Mouse (Mus musculus) heart, postnatal 0 days (tissue): ENCODE measurements around the gene Sdk2. TPM values are rescaled to one million over a fixed set of nuclear protein-coding genes. Genes with fewer than 3 reads are reported as not detected.

ENCODE experiments used
- ATAC-seq: fragments of 200-750 bp; cut with Nextera tagmentation; 2 replicates; pipeline ENCODE4 v1.8.0; 2017; ENCODE audit warnings: low read depth, moderate number of reproducible peaks, moderate library complexity; ENCODE audit not compliant: insufficient read depth
- DNase-seq: peaks from one replicate; pipeline ENCODE4 v3.0.0-alpha.2; 2016; ENCODE audit warnings: low spot score
- H3K27ac ChIP-seq: fragments of 300-500 bp; sonication (generic); 2 replicates; pipeline ENCODE4 v1.5.1; 2014; ENCODE audit warnings: low read depth, mild to moderate bottlenecking
- H3K27me3 ChIP-seq: fragments of 300-500 bp; sonication (generic); 2 replicates; pipeline ENCODE4 v1.6.1; 2014; ENCODE audit warnings: low read length, mixed read lengths; ENCODE audit not compliant: control insufficient read depth, insufficient read depth
- H3K36me3 ChIP-seq: fragments of 300-500 bp; sonication (generic); replicated peaks from 2 replicates; pipeline ENCODE4 v1.6.1; 2014; ENCODE audit warnings: low read length, mixed read lengths; ENCODE audit not compliant: control insufficient read depth, insufficient read depth
- H3K4me1 ChIP-seq: fragments of 300-500 bp; sonication (generic); 2 replicates; pipeline ENCODE4 v1.6.1; 2014; ENCODE audit warnings: antibody characterized with exemption; ENCODE audit not compliant: control insufficient read depth, insufficient read depth
- H3K4me2 ChIP-seq: fragments of 300-500 bp; sonication (generic); 2 replicates; pipeline ENCODE4 v1.6.1; 2014; ENCODE audit warnings: low read depth, mild to moderate bottlenecking, low read length, moderate library complexity
- H3K4me3 ChIP-seq: fragments of 300-500 bp; sonication (generic); 2 replicates; pipeline ENCODE4 v1.5.1; 2014; ENCODE audit warnings: low read depth, low read length
- H3K9ac ChIP-seq: fragments of 300-500 bp; sonication (generic); replicated peaks from 2 replicates; pipeline ENCODE4 v1.6.1; 2014; ENCODE audit warnings: low read depth, low read length, mixed read lengths
- H3K9me3 ChIP-seq: fragments of 300-500 bp; sonication (generic); replicated peaks from 2 replicates; pipeline ENCODE4 v1.6.1; 2016; ENCODE audit warnings: low read length; ENCODE audit not compliant: control insufficient read depth
- CTCF ChIP-seq: IDR thresholded peaks from 2 replicates; pipeline ENCODE4 v1.5.1; 2016; ENCODE audit warnings: antibody characterized with exemption, control low read depth, low read depth
- EP300 ChIP-seq: IDR thresholded peaks from 2 replicates; pipeline ENCODE4 v1.6.1; 2016; ENCODE audit warnings: antibody characterized with exemption, low read depth
- WGBS: fragments of 180-500 bp; shearing (Covaris S2); extraction: QIAGEN DNeasy Blood & Tissue Kit; methylation state at CpG from one replicate; pipeline ENCODE4 v1.1.7; 2014; 5-methylcytosine and 5-hydroxymethylcytosine counted together
- polyA plus RNA-seq: library from polyadenylated mRNA; unstranded; fragments of >200 nt; fragmentation: Nextera tagmentation; extraction: Ambion mirVana; gene quantifications from 2 replicates; pipeline ENCODE4 v1.2.1, GENCODE M21; 2015
- total RNA-seq: library from RNA; depleted of rRNA; stranded (reverse); fragments of >200 nt; gene quantifications from 2 replicates; pipeline ENCODE4 v1.2.3, GENCODE M21; 2014; ENCODE audit warnings: low replicate concordance

The Sdk2 gene
- total and polyA plus RNA-seq, 2 experiments from 2014 or later = 0.27 to 1.9 TPM

DNA sequence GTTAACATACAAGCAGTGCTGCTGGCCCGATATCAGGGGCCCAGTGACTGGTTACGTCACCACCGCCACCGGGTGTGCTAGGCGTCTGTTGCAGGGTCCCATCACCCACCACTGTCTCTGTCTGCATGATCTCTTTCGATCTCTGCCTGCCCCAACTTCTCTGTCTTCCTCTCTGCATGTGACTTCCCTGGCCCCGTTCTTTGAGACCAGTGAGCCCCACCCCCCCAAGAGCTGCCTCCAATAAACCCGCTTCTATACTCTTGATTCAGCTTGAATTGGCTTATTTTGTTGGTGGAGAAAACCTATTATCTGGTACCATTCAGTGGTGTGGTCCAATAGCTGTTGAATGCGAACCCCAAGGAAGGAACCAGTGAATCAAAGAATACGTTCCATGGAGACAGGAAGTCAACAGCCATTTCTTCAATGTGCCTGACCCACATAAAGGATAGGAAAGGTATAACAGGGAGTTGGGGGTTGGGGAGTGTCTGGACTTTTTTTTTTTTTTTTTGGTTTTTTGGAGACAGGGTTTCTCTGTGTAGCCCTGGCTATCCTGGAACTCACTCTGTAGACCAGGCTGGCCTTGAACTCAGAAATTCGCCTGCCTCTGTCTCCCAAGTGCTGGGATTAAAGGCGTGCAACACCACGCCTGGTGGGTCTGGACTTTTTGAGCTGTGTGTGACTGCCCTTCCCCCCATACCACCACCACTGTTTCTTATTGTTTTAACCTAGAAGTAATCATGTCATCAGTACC lies 279.2 kb downstream of the Sdk2 start:
- WGBS = 81% methylated on average over 13 of the region's 13 CpGs
- Histone ChIP-seq H3K27me3 (no peaks in the 10 kb centered on the region), H3K4me1 (peaks cover 23% of the 10 kb centered on the region), H3K9me3 (no peaks in the 10 kb centered on the region), H3K27ac (no peak overlapping the region), H3K4me3 (no peak overlapping the region), H3K9ac (no peak overlapping the region), H3K4me2 (no peak overlapping the region), H3K36me3 (no peaks in the 10 kb centered on the region)
- no peak for ATAC-seq
- no peak for TF ChIP-seq EP300
- no peak for TF ChIP-seq CTCF
- DNase-seq = no peak

DNA sequence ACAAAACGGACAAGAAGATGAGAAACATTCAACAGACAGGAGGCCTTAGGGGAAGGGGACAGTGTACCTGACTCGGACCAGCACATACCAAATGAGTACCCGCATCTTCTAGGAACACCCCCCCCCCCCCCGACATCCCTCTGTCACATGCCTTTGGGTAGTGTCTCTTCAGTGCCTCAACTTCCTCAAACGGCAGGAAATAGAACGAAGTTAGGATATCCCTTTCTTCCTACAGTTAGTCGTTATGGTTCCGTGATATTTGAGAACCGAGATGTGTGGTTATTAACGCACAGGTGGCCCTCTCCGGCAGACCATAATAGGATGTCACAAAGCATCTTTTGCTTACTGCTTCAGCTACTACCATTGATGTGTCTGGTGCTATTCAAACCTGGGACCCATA lies 279.8 kb downstream of the Sdk2 start:
- Histone ChIP-seq H3K9ac (no peak overlapping the region), H3K4me2 (no peak overlapping the region), H3K4me3 (no peak overlapping the region), H3K9me3 (no peaks in the 10 kb centered on the region), H3K4me1 (peaks cover 23% of the 10 kb centered on the region), H3K27ac (no peak overlapping the region), H3K36me3 (no peaks in the 10 kb centered on the region), H3K27me3 (no peaks in the 10 kb centered on the region)
- DNase-seq (no peak), ATAC-seq (no peak)
- WGBS = 86% methylated on average over 11 of the region's 11 CpGs
- TF ChIP-seq EP300 (no peak), CTCF (no peak)

DNA sequence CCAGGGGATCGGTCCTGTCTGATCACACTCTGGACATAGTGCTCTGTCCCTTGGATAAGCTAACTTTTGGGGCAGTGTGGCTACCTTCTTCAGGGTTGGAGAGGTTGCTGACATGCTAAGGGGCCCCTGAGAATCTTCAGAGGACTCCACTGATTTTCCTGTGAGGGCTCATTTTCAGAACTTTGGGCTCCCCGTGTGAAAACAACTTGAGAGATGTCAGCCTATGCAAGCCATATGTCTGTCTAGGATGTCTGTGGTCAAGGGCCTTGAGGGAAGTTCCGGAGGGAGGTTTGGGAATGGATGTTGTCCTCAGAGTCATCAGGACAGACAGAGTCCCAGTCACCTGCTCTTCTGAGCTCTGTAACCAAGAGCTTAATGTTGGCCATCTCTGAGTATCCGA lies 280.5 kb downstream of the Sdk2 start:
- H3K4me3 ChIP-seq = no peak overlapping the region
- H3K27ac ChIP-seq = peak overlapping the region; percentile 78
- no peak for TF ChIP-seq EP300
- TF ChIP-seq CTCF = no peak
- ATAC-seq = no peak; the same call in 1 of the 2 replicates
- no peaks in the 10 kb centered on the region for H3K9me3 ChIP-seq
- WGBS = 64% methylated on average over 4 of the region's 4 CpGs
- DNase-seq = no peak
- H3K4me1 ChIP-seq = peaks cover 23% of the 10 kb centered on the region
- H3K4me2 ChIP-seq = peak overlapping the region; percentile 63; the same call in 1 of the 2 replicates
- H3K27me3 ChIP-seq = no peaks in the 10 kb centered on the region
- no peaks in the 10 kb centered on the region for H3K36me3 ChIP-seq
- no peak overlapping the region for H3K9ac ChIP-seq

DNA sequence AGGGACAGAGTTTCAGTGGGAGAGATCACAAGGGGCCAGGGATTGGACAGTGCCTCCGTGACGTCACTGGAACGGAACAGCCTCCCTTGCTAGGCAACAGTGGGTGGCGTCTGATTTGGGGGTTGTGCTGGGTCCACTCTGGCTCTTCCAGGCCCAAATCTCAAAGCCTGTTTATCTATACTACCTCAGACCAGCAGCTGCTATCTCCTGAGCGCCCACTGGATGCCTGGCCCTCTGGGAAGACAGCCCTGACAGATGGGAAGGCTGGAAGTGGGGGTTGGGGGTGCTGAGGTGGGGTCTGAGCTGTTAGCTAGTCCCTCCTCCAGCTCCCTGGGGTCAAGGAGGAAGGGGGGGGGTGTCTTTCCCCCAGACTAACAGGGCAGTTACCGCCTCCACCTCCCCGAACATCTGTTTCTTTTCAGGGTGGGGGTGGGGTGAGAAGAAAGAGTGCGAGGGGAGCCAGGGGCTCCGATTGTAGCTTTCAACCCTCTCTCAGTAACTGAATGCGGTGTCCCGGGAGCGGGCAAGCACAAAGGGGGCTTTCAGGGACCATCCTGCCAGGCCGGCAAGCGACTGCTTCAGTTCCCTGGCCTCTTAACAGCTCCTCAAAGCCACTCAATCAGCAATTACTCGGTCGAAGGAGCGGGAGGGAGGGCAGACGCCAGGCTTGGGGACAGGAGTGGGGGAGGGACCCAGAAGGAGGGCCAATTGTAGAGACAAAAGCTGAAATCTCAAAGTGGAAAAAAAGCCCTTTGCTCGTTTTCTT lies 281.3 kb downstream of the Sdk2 start:
- Histone ChIP-seq H3K9ac (peak overlapping the region; percentile 48), H3K27me3 (no peaks in the 10 kb centered on the region), H3K4me3 (peak overlapping the region; percentile 33), H3K4me1 (peaks cover 23% of the 10 kb centered on the region), H3K27ac (peak overlapping the region; percentile 78), H3K36me3 (no peaks in the 10 kb centered on the region), H3K9me3 (no peaks in the 10 kb centered on the region), H3K4me2 (peak overlapping the region; percentile 63)
- WGBS = 7% methylated on average over 19 of the region's 19 CpGs
- TF ChIP-seq EP300 (no peak), CTCF (no peak)
- DNase-seq (peak; percentile 55), ATAC-seq (peak; percentile 75)

DNA sequence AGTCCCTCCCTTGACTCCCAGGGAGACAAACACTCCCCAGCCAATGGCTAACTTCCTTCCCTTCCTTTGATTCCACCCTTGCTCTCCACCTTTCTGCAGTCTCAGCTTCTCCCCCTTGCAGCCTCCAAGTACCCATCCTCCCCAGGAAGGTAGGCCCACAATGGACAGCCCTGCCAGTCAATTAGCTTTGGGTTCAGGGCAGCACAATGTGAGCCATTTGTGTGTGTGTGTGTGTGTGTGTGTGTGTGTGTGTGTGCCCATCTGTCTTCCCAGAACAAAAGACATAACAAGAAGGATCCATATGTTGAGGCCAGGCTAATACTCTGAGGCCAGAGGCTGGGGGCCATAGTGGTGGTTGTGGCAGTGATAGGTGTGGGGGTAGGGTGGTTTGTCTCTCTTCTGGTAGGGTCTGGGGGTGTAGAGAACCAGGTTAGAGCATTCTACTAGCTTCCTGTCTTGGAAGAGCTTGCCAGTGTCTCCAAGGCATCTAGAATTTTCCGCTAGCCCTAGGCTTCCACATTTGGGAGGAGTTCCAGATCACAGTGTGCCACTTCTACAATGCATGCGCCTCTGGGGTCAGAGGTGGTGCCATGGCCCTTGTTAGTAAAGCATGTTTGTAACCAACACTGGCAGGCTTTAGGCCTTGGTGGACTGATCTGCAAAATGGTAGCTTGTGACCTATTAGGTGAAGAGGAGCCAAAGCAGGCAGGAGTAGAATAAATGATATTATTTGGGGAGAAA lies 282.0 kb downstream of the Sdk2 start:
- Histone ChIP-seq H3K4me3 (no peak overlapping the region), H3K4me2 (no peak overlapping the region; the same call in 1 of the 2 replicates), H3K27me3 (no peaks in the 10 kb centered on the region), H3K9me3 (no peaks in the 10 kb centered on the region), H3K27ac (no peak overlapping the region), H3K4me1 (peaks cover 23% of the 10 kb centered on the region), H3K36me3 (no peaks in the 10 kb centered on the region), H3K9ac (no peak overlapping the region)
- TF ChIP-seq CTCF (no peak), EP300 (no peak)
- DNase-seq (no peak), ATAC-seq (0 out of 2 replicates have a peak, but pooled peaks have one; percentile 4)
- 80% methylated on average over 2 of the region's 2 CpGs for WGBS
